Comparison of ENCODE assay signal across 10 mouse cellular contexts in genomic region chr2:72782355-72782754, GRCm38 (mm10).
A peak's percentile ranks its signal among the peaks of the same experiment; 100 is the strongest.
DNase-seq lines count a peak whose midpoint lies in the region; ATAC-seq and TF ChIP-seq lines count a peak whose summit lies in the region.
"Had no signal": no experiment of that assay in that cellular context is flagged by ENCODE, and none has a peak within 500 bp of the region (broad histone marks: within the 10 kb centered on the region; RNA-seq: fewer than 3 reads in every experiment).

No protein-coding gene starts in this region.

- no peak for DNase-seq in hindbrain, embryonic 10.5 days (ENCODE audit: low spot score)
- peak; percentile 31 for DNase-seq in midbrain, embryonic 14.5 days
- DNase-seq in midbrain, postnatal 0 days (ENCODE audit: low spot score): no peak
- no peak for DNase-seq in left cerebral cortex, adult 8-10 months (ENCODE audit: low spot score in 2 of 2)
- DNase-seq: heart, postnatal 10 days had no signal

- no peak overlapping the region for H3K4me3 ChIP-seq in hindbrain, embryonic 10.5 days
- no peak overlapping the region for H3K4me3 ChIP-seq in hindbrain, embryonic 16.5 days (ENCODE audit: low read length)
- H3K4me3 ChIP-seq in midbrain, embryonic 14.5 days (replicated peaks; ENCODE audit: low read depth, low read length): no peak overlapping the region
- no peak overlapping the region for H3K4me3 ChIP-seq in midbrain, postnatal 0 days (ENCODE audit: low read depth, low read length)
- H3K4me3 ChIP-seq in lung, embryonic 15.5 days: no peak overlapping the region
- H3K4me3 ChIP-seq in midbrain, embryonic 13.5 days (replicated peaks): no peak overlapping the region

- no peak overlapping the region for H3K4me2 ChIP-seq in hindbrain, embryonic 16.5 days (ENCODE audit: low read length)
- H3K4me2 ChIP-seq in midbrain, embryonic 14.5 days (ENCODE audit: low read length): no peak overlapping the region
- H3K4me2 ChIP-seq in midbrain, postnatal 0 days (ENCODE audit: low read depth, low read length, poor library complexity, severe bottlenecking): no peak overlapping the region
- H3K4me2 ChIP-seq in lung, embryonic 15.5 days: no peak overlapping the region
- no peak overlapping the region for H3K4me2 ChIP-seq in midbrain, embryonic 13.5 days (replicated peaks)

- ATAC-seq in hindbrain, embryonic 16.5 days: no peak; the same call in 1 of the 2 replicates
- no peak for ATAC-seq in midbrain, embryonic 14.5 days (ENCODE audit: low FRiP score, low TSS enrichment)
- ATAC-seq in midbrain, postnatal 0 days (ENCODE audit: low FRiP score): no peak
- peak; percentile 85; the same call in 1 of the 2 replicates for ATAC-seq in lung, embryonic 15.5 days (ENCODE audit: borderline replicate concordance, extremely low read depth, low FRiP score, low TSS enrichment)
- ATAC-seq in midbrain, embryonic 13.5 days: no peak
- ATAC-seq: CD4-positive, CD25-positive, alpha-beta regulatory T cell, adult 4 months; inflammation-experienced regulatory T-cells, adult 6 months had no signal

- H3K9ac ChIP-seq in hindbrain, embryonic 16.5 days (ENCODE audit: low read depth, low read length): no peak overlapping the region
- H3K9ac ChIP-seq in midbrain, embryonic 14.5 days (replicated peaks; ENCODE audit: low read length): no peak overlapping the region
- no peak overlapping the region for H3K9ac ChIP-seq in midbrain, postnatal 0 days (replicated peaks; ENCODE audit: low read length, poor library complexity, severe bottlenecking)
- no peak overlapping the region for H3K9ac ChIP-seq in lung, embryonic 15.5 days
- H3K9ac ChIP-seq in midbrain, embryonic 13.5 days (replicated peaks): no peak overlapping the region

- H3K4me1 ChIP-seq in hindbrain, embryonic 10.5 days (replicated peaks): peaks cover 22% of the 10 kb centered on the region
- H3K4me1 ChIP-seq in hindbrain, embryonic 16.5 days (ENCODE audit: control insufficient read depth, insufficient read depth, low read depth, low read length): peaks cover 7% of the 10 kb centered on the region
- peaks cover 10% of the 10 kb centered on the region for H3K4me1 ChIP-seq in midbrain, embryonic 14.5 days (ENCODE audit: control insufficient read depth, insufficient read depth, low read length)
- peaks cover 4% of the 10 kb centered on the region; the same call in 1 of the 2 replicates for H3K4me1 ChIP-seq in midbrain, postnatal 0 days (ENCODE audit: insufficient read depth, low read length)
- peaks cover 11% of the 10 kb centered on the region; the same call in 1 of the 2 replicates for H3K4me1 ChIP-seq in lung, embryonic 15.5 days
- H3K4me1 ChIP-seq in midbrain, embryonic 13.5 days (replicated peaks): peaks cover 20% of the 10 kb centered on the region

- no peaks in the 10 kb centered on the region for H3K9me3 ChIP-seq in hindbrain, embryonic 10.5 days
- H3K9me3 ChIP-seq in hindbrain, embryonic 16.5 days (ENCODE audit: control insufficient read depth, low read length): no peaks in the 10 kb centered on the region
- H3K9me3 ChIP-seq in midbrain, embryonic 14.5 days (ENCODE audit: control insufficient read depth, low read length): no peaks in the 10 kb centered on the region
- no peaks in the 10 kb centered on the region for H3K9me3 ChIP-seq in midbrain, postnatal 0 days (ENCODE audit: low read length)
- no peaks in the 10 kb centered on the region for H3K9me3 ChIP-seq in lung, embryonic 15.5 days
- no peaks in the 10 kb centered on the region for H3K9me3 ChIP-seq in midbrain, embryonic 13.5 days

- peak overlapping the region; percentile 75 for H3K27ac ChIP-seq in hindbrain, embryonic 10.5 days
- H3K27ac ChIP-seq in hindbrain, embryonic 16.5 days (ENCODE audit: low read depth, low read length): no peak overlapping the region
- H3K27ac ChIP-seq in midbrain, embryonic 14.5 days (replicated peaks; ENCODE audit: low read depth, low read length): no peak overlapping the region
- H3K27ac ChIP-seq in midbrain, postnatal 0 days (ENCODE audit: low read depth, low read length): no peak overlapping the region
- H3K27ac ChIP-seq in lung, embryonic 15.5 days: peak overlapping the region; percentile 53; the same call in 1 of the 2 replicates
- no peak overlapping the region for H3K27ac ChIP-seq in midbrain, embryonic 13.5 days

- no peaks in the 10 kb centered on the region for H3K27me3 ChIP-seq in hindbrain, embryonic 10.5 days (ENCODE audit: insufficient read depth, poor library complexity, severe bottlenecking)
- H3K27me3 ChIP-seq in hindbrain, embryonic 16.5 days (replicated peaks; ENCODE audit: control insufficient read depth, insufficient read depth, low read length): no peaks in the 10 kb centered on the region
- no peaks in the 10 kb centered on the region for H3K27me3 ChIP-seq in midbrain, embryonic 14.5 days (ENCODE audit: control insufficient read depth, insufficient read depth, low read length)
- no peaks in the 10 kb centered on the region for H3K27me3 ChIP-seq in midbrain, postnatal 0 days (ENCODE audit: insufficient read depth, low read length)
- no peaks in the 10 kb centered on the region for H3K27me3 ChIP-seq in lung, embryonic 15.5 days
- H3K27me3 ChIP-seq in midbrain, embryonic 13.5 days: no peaks in the 10 kb centered on the region

- 80% methylated on average over 7 of the region's 7 CpGs for WGBS in hindbrain, embryonic 10.5 days
- WGBS in hindbrain, embryonic 16.5 days: 62% methylated on average over 7 of the region's 7 CpGs
- WGBS in midbrain, embryonic 14.5 days: 68% methylated on average over 7 of the region's 7 CpGs
- 61% methylated on average over 7 of the region's 7 CpGs for WGBS in midbrain, postnatal 0 days
- WGBS in lung, embryonic 15.5 days: 44% methylated on average over 7 of the region's 7 CpGs
- WGBS in midbrain, embryonic 13.5 days: 71% methylated on average over 7 of the region's 7 CpGs

- no peak for TF ChIP-seq CTCF in midbrain, postnatal 0 days (IDR thresholded peaks at IDR 0.05)

- H3K36me3 ChIP-seq in hindbrain, embryonic 10.5 days: no peaks in the 10 kb centered on the region
- H3K36me3 ChIP-seq in hindbrain, embryonic 16.5 days (ENCODE audit: control insufficient read depth, insufficient read depth, low read length): no peaks in the 10 kb centered on the region
- no peaks in the 10 kb centered on the region for H3K36me3 ChIP-seq in midbrain, embryonic 14.5 days (ENCODE audit: control insufficient read depth, insufficient read depth, low read length)
- H3K36me3 ChIP-seq in midbrain, postnatal 0 days (ENCODE audit: insufficient read depth, low read length): no peaks in the 10 kb centered on the region
- no peaks in the 10 kb centered on the region for H3K36me3 ChIP-seq in lung, embryonic 15.5 days
- H3K36me3 ChIP-seq in midbrain, embryonic 13.5 days: no peaks in the 10 kb centered on the region

Comparison
In these comparisons a context has a peak if more than half of its experiments do, and no peak if none do; other contexts are left out.
1. H3K27ac ChIP-seq: peak in hindbrain, embryonic 10.5 days (single experiment) and lung, embryonic 15.5 days (single experiment); none in hindbrain, embryonic 16.5 days (single experiment), midbrain, embryonic 14.5 days (single experiment), midbrain, postnatal 0 days (single experiment) and midbrain, embryonic 13.5 days (single experiment).